Mouse (Mus musculus) cerebellum, adult 2 months (tissue): ENCODE data around the gene Chd2. TPM values are rescaled to one million over a fixed set of nuclear protein-coding genes. Genes with fewer than 3 reads are reported as not detected.

ENCODE experiments used
- DNase-seq, 2 experiments: peaks; one replicate each; pipeline ENCODE4 v3.0.0; 2021
- H3K27ac ChIP-seq: fragments of 200-500 bp; 2 replicates; pipeline ENCODE4 v1.5.1; 2012; ENCODE audit warnings: low read length, control low read depth, inconsistent platforms; ENCODE audit not compliant: insufficient read depth
- H3K27me3 ChIP-seq: fragments of 200-500 bp; 2 replicates; pipeline ENCODE4 v1.6.1; 2012; ENCODE audit warnings: inconsistent platforms, mild to moderate bottlenecking, low read length, moderate library complexity; ENCODE audit not compliant: control insufficient read depth, insufficient read depth
- H3K4me1 ChIP-seq: fragments of 200-500 bp; 2 replicates; pipeline ENCODE4 v1.6.1; 2011; ENCODE audit warnings: low read length; ENCODE audit not compliant: control insufficient read depth, insufficient read depth
- H3K4me3 ChIP-seq: fragments of 200-500 bp; replicated peaks from 2 replicates; pipeline ENCODE3; 2011; ENCODE audit warnings: mild to moderate bottlenecking, low read depth, low read length, control low read depth; ENCODE audit not compliant: insufficient read depth
- CTCF ChIP-seq: fragments of 200-500 bp; IDR thresholded peaks from 2 replicates; pipeline ENCODE4 v1.5.1; 2011; ENCODE audit warnings: low read depth, mild to moderate bottlenecking, control low read depth, low read length, moderate library complexity, borderline replicate concordance; ENCODE audit not compliant: insufficient read depth
- POLR2A ChIP-seq: fragments of 200-500 bp; IDR thresholded peaks from 2 replicates; pipeline ENCODE4 v1.6.1; 2011; ENCODE audit warnings: low read length, control low read depth, borderline replicate concordance; ENCODE audit not compliant: insufficient read depth
- WGBS: fragments of 180-500 bp; shearing (Covaris S2); methylation state at CpG from one replicate; pipeline ENCODE4 v1.1.7; 2018; 5-methylcytosine and 5-hydroxymethylcytosine counted together
- polyA plus RNA-seq: library from polyadenylated mRNA; depleted of rRNA; stranded (reverse); fragments of >200 nt; gene quantifications from 2 replicates; pipeline ENCODE4 v1.2.3, GENCODE M21; 2012

The Chd2 gene
- polyA plus RNA-seq, 1 experiment = 49.2 TPM

DNA sequence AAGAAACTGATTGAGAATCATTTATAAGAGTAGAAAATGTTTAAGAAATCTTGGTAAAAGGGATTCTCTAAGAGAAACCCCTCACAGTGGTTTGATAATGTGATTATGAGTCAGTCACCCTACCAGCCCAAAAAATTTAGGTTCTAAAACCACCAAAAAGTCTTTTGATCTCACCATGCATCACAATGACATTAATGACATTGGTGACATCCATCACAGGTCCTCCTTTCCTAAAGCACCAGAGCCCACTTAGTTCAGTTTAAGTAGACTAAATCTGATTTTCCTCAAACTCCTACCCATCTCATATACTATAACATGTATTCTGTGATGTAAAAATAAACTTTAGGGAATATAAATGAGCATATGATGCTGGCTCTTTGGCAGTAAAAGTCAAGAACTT is 9.7 kb upstream of the Chd2 start:
- H3K27ac ChIP-seq = no peak overlapping the region
- no peak for DNase-seq
- peaks cover 3% of the 10 kb centered on the region; the same call in 1 of the 2 replicates for H3K4me1 ChIP-seq
- H3K4me3 ChIP-seq = no peak overlapping the region
- no peak for TF ChIP-seq CTCF
- no peak for TF ChIP-seq POLR2A
- no peaks in the 10 kb centered on the region for H3K27me3 ChIP-seq

DNA sequence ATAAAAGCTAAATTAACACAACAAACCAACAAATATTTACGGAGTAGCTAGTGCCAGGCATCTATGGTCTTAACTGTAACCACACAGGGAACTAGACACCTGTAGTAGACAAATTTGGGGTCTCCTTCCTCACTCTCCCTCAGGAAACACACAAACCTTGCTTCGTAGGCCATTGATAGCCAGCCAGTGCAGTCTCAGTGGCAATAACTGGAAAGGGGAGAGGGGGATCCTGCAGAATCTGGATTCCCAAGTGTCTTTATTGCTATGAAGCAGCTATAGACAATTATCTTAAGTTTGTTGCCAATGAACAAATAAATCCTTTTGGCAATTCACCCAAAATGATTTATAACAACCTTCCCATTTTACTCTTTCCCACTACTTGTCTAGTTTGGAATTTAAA is 6.4 kb upstream of the Chd2 start:
- DNase-seq = no peak
- Histone ChIP-seq H3K4me3 (no peak overlapping the region), H3K27ac (no peak overlapping the region), H3K27me3 (no peaks in the 10 kb centered on the region), H3K4me1 (peaks cover 5% of the 10 kb centered on the region; the same call in 1 of the 2 replicates)
- 22% methylated on average over 2 of the region's 2 CpGs for WGBS
- TF ChIP-seq POLR2A = no peak
- no peak for TF ChIP-seq CTCF

DNA sequence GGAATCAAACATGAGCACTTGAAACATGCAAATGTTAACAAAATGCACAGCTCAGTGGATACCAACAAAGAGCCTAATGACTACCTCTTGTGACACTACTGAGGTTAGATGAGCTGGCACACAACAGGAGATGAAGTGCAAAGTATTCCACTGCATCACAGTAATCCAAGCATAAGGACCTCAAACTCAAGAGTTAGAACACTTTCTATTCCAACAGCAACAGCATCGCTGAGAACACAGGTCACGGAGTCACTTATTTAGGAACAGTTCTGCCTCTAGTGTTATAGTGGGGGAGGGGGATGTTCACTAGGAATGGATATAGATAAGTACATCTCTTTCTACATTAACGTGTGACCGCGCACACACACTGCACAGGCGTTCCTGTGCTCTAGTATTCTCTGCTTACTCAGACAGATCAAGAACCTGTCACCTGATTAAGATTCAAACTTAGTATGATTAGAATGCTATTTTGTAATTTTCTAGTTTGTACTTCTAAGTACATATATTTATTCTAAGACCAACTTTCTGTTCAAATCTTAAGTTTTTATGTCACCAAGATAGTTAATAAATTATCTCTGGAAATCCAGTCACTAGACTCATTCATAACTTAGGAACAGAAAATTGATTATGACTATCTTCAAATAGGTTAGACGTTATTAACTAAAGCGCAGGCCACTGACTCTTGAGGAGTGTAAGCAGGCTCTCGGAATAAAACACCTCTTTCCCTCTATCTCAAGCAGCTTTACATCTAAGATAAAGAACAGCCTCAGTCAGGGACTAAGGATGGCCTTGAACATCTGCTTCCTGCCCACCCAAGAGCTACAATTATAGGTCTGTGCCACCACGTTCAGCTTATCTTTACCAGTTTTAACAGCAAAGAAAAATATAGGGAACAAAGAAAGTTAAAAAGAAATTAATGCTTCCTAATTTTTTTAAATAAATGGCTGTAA is 5.2 kb upstream of the Chd2 start:
- Histone ChIP-seq H3K27me3 (no peaks in the 10 kb centered on the region), H3K4me1 (peaks cover 2% of the 10 kb centered on the region; the same call in 1 of the 2 replicates), H3K4me3 (peak overlapping the region; percentile 15), H3K27ac (no peak overlapping the region)
- 14% methylated on average over 10 of the region's 10 CpGs for WGBS
- DNase-seq = no peak
- no peak for TF ChIP-seq CTCF
- TF ChIP-seq POLR2A = no peak

DNA sequence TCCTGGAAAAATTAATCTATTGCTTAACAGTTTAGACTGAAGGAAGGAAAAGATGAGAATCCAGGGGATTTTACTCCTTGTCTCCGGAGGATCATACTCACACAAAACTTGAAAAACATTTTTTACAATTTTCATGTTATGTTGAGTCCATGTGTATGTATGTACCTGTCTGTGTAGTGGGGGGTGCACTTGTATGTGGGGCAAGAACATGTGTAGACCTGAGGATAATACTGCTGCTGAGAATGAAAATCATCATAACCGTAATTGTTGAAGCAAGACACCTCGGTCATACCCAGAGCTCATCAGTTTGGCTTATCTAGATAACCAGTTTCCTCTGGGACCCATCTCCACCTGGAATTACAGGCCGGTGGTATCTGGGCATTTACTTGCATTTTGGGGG is 3.4 kb upstream of the Chd2 start:
- Histone ChIP-seq H3K4me1 (peaks cover 2% of the 10 kb centered on the region; the same call in 1 of the 2 replicates), H3K27me3 (no peaks in the 10 kb centered on the region), H3K4me3 (no peak overlapping the region), H3K27ac (no peak overlapping the region)
- TF ChIP-seq POLR2A (no peak), CTCF (no peak)
- DNase-seq = no peak
- WGBS = 21% methylated on average over 4 of the region's 4 CpGs

DNA sequence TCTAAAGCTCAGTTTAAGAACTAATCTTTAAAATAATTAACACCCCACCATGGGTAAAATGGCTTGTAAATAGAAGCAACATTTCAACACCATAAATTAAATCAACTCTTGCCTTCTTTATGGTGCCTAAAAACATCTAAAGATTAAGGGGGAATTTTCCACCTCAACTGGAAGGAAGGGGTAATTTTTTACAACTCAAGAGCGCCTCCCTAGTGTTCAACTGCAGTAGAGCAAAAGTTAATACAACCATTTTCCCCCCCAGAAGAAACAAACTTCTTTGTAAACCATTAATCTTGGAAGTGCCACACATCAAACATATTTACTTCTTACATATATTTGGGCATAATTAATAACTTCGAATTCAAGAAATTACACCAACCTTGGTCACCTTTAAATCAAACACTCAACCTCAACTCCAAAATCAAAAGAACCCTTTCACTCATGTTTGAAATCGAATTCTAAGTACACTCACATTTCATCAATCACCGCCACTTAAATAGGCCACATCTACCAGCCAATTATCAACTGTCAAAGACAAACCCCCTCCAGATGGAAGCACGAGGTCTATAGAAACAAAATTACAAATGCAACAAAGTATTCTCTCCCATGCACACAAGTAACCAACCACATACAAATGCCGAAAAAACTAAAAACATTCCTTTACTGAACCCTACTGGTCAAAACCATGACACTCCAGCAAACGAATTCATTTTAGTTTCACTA is 662 bp upstream of the Chd2 start:
- 61% methylated on average over 7 of the region's 7 CpGs for WGBS
- Histone ChIP-seq H3K27me3 (no peaks in the 10 kb centered on the region), H3K4me1 (peaks cover 2% of the 10 kb centered on the region; the same call in 1 of the 2 replicates), H3K27ac (no peak overlapping the region), H3K4me3 (no peak overlapping the region)
- DNase-seq = no peak
- no peak for TF ChIP-seq POLR2A
- no peak for TF ChIP-seq CTCF

DNA sequence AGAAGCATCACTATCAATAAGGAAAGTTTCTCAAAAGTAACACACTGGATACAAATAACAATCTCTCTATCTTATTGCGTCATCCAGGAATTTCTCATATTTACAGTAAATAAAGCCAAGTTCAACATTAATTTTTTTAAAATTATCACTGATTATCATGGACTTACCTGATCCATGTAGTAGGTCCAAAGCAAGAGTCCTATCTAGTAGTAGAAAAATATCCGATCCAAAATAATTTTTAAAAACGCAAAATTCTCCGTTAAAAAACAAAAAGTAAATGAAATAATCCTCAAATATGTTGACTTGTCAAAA is 595 bp downstream of the Chd2 start:
- DNase-seq = no peak
- H3K4me3 ChIP-seq = peak overlapping the region; percentile 71
- peaks cover 2% of the 10 kb centered on the region; the same call in 1 of the 2 replicates for H3K4me1 ChIP-seq
- no peaks in the 10 kb centered on the region for H3K27me3 ChIP-seq
- no peak for TF ChIP-seq CTCF
- peak overlapping the region; percentile 95; the same call in 1 of the 2 replicates for H3K27ac ChIP-seq
- under 1% methylated on average over 4 of the region's 4 CpGs for WGBS

DNA sequence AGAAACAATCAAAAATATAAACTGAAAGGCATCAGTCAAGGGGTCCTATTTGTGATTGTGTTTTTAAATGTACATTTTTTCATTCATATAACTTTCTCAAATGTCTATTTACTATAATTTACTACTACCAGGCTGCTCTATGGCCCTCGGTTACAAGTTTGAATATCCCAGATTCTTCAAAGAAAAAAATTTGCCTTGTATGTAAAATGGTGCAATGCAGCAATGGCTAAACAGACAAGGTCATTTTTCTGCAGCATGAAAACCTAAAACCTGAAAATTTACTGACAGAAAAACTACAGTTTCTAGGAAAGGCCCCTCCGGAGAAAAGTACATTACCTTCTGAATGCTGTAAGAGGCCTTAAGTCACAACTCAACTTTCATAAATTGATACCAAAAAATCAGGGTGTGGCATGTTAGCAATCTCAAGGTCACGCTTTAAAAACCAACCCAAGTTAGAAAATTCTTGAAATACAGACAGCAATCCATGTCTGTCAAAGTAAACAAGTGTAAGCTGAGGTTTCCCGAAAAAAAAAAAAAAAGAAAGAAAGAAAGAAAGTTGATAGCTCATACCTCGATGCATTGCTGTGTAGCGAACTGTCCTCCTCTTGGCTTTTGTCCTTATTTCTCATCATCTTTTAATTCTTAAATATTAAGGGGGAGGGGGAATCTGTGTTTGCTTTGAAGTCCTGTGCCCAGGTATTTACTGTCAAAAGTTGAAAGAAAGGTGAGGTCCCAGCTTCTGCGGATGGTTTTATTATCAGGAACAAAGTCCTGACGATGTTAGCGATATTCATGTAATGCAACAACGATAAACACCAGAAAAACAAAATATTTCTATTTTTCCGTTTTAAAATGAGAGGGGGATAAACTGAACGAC is 1.2 kb downstream of the Chd2 start:
- Histone ChIP-seq H3K4me3 (peak overlapping the region; percentile 52), H3K27me3 (no peaks in the 10 kb centered on the region), H3K4me1 (peaks cover 4% of the 10 kb centered on the region; the same call in 1 of the 2 replicates), H3K27ac (peak overlapping the region; percentile 58; the same call in 1 of the 2 replicates)
- no peak for DNase-seq
- 0% methylated on average over 12 of the region's 12 CpGs for WGBS
- TF ChIP-seq CTCF = no peak
- no peak for TF ChIP-seq POLR2A
